Mouse (Mus musculus): ENCODE data around the gene Cryga. TPM values are rescaled to one million over a fixed set of nuclear protein-coding genes. Genes with fewer than 3 reads are reported as not detected.

Gene Cryga
- polyA plus RNA-seq, 1 experiment from 2014 or later, result not detected

GRCm38 (mm10) chr1:65118150-65118913, 15.2 kb upstream of the Cryga start:
- H3K36me3 ChIP-seq, result no peaks in the 10 kb centered on the region
- H3K9ac ChIP-seq (replicated peaks), result no peak overlapping the region
- no peak for ATAC-seq (ENCODE audit: low FRiP score, low read depth)
- no peaks in the 10 kb centered on the region for H3K27me3 ChIP-seq
- no peak overlapping the region for H3K4me3 ChIP-seq
- H3K27ac ChIP-seq (replicated peaks), result no peak overlapping the region
- no peaks in the 10 kb centered on the region for H3K9me3 ChIP-seq
- 76% methylated on average over 8 of the region's 8 CpGs for WGBS
- no peak overlapping the region for H3K4me2 ChIP-seq (replicated peaks)
- no peaks in the 10 kb centered on the region for H3K4me1 ChIP-seq

GRCm38 (mm10) chr1:65113536-65114172, 10.5 kb upstream of the Cryga start:
- Histone ChIP-seq H3K4me3 (no peak overlapping the region), H3K27ac (replicated peaks) (no peak overlapping the region)

DNA sequence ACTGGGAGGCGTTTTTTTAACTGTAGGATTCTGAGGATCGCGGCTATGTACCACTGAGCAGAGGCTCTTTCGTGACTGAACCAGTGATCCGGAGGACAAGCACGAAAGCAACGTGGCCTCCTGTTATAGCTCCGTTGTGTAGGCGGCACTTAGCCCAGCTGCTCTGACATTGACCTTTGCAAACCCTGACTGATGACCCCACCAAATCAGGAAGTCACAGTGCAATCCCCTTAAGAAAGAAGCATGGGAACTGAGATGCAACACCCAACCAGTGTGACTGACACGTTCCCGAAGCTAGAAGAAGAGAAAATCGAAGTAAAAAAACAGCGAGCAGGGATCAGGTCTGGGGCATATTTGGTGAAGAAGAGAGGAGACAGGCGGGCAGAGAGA, 9.6 kb upstream of the Cryga start:
- Histone ChIP-seq H3K4me2 (replicated peaks) (peak overlapping the region; percentile 18; the same call in 1 of the 2 replicates), H3K9me3 (no peaks in the 10 kb centered on the region), H3K36me3 (no peaks in the 10 kb centered on the region), H3K4me1 (no peaks in the 10 kb centered on the region), H3K27me3 (no peaks in the 10 kb centered on the region), H3K4me3 (no peak overlapping the region), H3K27ac (replicated peaks) (no peak overlapping the region), H3K9ac (replicated peaks) (no peak overlapping the region)
- ATAC-seq (ENCODE audit: low FRiP score, low read depth), result no peak
- WGBS, result 62% methylated on average over 14 of the region's 14 CpGs

More at GRCm38 (mm10) chr1:65113536-65114172, 10.5 kb upstream of the Cryga start:
- Histone ChIP-seq H3K4me1 (no peaks in the 10 kb centered on the region), H3K9me3 (no peaks in the 10 kb centered on the region), H3K27me3 (no peaks in the 10 kb centered on the region), H3K36me3 (no peaks in the 10 kb centered on the region), H3K9ac (replicated peaks) (no peak overlapping the region), H3K4me2 (replicated peaks) (no peak overlapping the region)
- ATAC-seq (ENCODE audit: low FRiP score, low read depth), result no peak
- WGBS, result 90% methylated on average over 5 of the region's 5 CpGs

DNA sequence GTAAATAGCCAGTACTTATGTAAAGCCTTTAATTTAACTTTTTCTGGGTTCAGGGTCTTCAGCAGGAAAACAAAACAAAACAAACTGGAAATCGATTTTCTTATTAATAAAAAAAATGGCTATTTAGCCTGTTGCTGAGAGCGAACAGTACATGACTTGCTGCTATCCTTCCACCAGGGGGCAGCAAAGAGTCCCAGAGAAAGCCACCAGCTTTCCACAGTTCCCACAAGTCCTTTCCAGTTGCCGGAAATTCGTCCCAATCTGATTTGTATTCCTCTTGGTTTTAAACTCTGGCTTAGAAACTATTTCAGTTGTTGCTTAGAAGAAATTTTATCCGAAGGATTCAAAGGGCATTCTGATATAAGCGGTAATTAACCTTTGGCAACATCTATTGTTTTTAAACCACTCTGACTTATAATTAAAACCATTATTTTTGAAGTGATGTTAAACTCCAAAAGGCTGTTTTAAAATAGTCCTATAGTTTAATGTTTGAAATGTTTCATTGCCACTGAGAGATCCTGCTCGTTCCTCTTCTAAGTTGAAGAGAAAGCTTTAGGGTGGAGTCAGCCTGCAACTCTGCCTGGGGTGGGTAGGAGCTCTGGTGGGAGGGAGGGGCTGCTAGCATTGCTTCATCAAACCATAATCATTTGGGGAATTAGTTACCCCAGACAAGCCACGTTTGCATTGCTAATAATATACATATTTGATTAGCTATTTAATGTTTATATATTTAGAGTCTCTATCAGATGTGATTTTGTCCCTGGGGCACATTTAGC, 9.0 kb upstream of the Cryga start:
- 0 out of 2 replicates have a peak, but pooled peaks have one; percentile 34 for ATAC-seq (ENCODE audit: low FRiP score, low read depth)
- Histone ChIP-seq H3K4me1 (no peaks in the 10 kb centered on the region), H3K9me3 (no peaks in the 10 kb centered on the region), H3K9ac (replicated peaks) (no peak overlapping the region), H3K27ac (replicated peaks) (no peak overlapping the region), H3K36me3 (no peaks in the 10 kb centered on the region), H3K4me2 (replicated peaks) (peak overlapping the region; percentile 18; the same call in 1 of the 2 replicates), H3K27me3 (no peaks in the 10 kb centered on the region), H3K4me3 (no peak overlapping the region)
- WGBS, result 16% methylated on average over 8 of the region's 8 CpGs

GRCm38 (mm10) chr1:65109756-65110435, 6.7 kb upstream of the Cryga start:
- no peak overlapping the region for H3K4me3 ChIP-seq
- no peaks in the 10 kb centered on the region for H3K9me3 ChIP-seq
- no peak overlapping the region for H3K4me2 ChIP-seq (replicated peaks)
- ATAC-seq (ENCODE audit: low FRiP score, low read depth), result no peak
- no peaks in the 10 kb centered on the region for H3K36me3 ChIP-seq
- no peak overlapping the region for H3K27ac ChIP-seq (replicated peaks)
- H3K9ac ChIP-seq (replicated peaks), result no peak overlapping the region
- no peaks in the 10 kb centered on the region for H3K4me1 ChIP-seq
- whole genome bisulfite sequencing, result 77% methylated on average over 25 of the region's 25 CpGs
- H3K27me3 ChIP-seq, result no peaks in the 10 kb centered on the region

- Histone ChIP-seq H3K4me2 (replicated peaks) (no peak overlapping the region), H3K36me3 (no peaks in the 10 kb centered on the region), H3K9me3 (no peaks in the 10 kb centered on the region), H3K27ac (replicated peaks) (no peak overlapping the region), H3K4me1 (no peaks in the 10 kb centered on the region), H3K4me3 (no peak overlapping the region), H3K9ac (replicated peaks) (no peak overlapping the region), H3K27me3 (no peaks in the 10 kb centered on the region)
- no peak for ATAC-seq (ENCODE audit: low FRiP score, low read depth)
- 91% methylated on average over 8 of the region's 8 CpGs for WGBS
Measured at GRCm38 (mm10) chr1:65109196-65109595, 6.0 kb upstream of the Cryga start.

- H3K4me3 ChIP-seq, result no peak overlapping the region
- H3K4me2 ChIP-seq (replicated peaks), result no peak overlapping the region
- no peak overlapping the region for H3K9ac ChIP-seq (replicated peaks)
- WGBS, result 88% methylated on average over 10 of the region's 10 CpGs
- no peak for ATAC-seq (ENCODE audit: low FRiP score, low read depth)
- no peaks in the 10 kb centered on the region for H3K27me3 ChIP-seq
- H3K27ac ChIP-seq (replicated peaks), result no peak overlapping the region
- no peaks in the 10 kb centered on the region for H3K4me1 ChIP-seq
- H3K36me3 ChIP-seq, result no peaks in the 10 kb centered on the region
- H3K9me3 ChIP-seq, result no peaks in the 10 kb centered on the region
Measured at GRCm38 (mm10) chr1:65107654-65108279, 4.6 kb upstream of the Cryga start.

- no peak overlapping the region for H3K4me2 ChIP-seq (replicated peaks)
- H3K9ac ChIP-seq (replicated peaks), result no peak overlapping the region
- 88% methylated on average over 3 of the region's 3 CpGs for WGBS
- ATAC-seq (ENCODE audit: low FRiP score, low read depth), result no peak
- no peak overlapping the region for H3K4me3 ChIP-seq
- no peak overlapping the region for H3K27ac ChIP-seq (replicated peaks)
- no peaks in the 10 kb centered on the region for H3K4me1 ChIP-seq
- no peaks in the 10 kb centered on the region for H3K27me3 ChIP-seq
- H3K9me3 ChIP-seq, result no peaks in the 10 kb centered on the region
- H3K36me3 ChIP-seq, result no peaks in the 10 kb centered on the region
Measured at GRCm38 (mm10) chr1:65096953-65097352, 6.2 kb downstream of the Cryga start.

DNA sequence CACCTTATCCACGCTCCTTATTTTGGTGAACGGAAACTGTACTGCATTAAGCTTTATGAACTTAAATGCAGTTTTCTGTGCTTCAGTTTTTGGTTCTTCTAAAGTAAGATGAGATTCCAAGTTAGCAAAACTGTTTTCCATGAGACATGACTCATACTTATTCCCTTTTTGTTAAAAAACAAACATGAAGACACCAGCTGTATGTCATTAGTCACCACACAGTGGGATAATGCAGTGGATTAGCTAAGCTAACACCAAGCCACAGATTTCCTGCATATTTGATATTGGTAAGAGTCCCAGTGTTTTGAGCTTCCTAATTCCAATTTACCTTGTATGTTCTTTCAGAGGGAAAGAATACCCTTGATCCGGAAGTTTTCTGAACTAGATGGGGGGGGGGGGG, 11.6 kb downstream of the Cryga start:
- Histone ChIP-seq H3K4me1 (no peaks in the 10 kb centered on the region), H3K36me3 (no peaks in the 10 kb centered on the region), H3K9me3 (no peaks in the 10 kb centered on the region), H3K27ac (replicated peaks) (no peak overlapping the region), H3K4me3 (no peak overlapping the region), H3K27me3 (no peaks in the 10 kb centered on the region), H3K4me2 (replicated peaks) (no peak overlapping the region), H3K9ac (replicated peaks) (no peak overlapping the region)
- 88% methylated on average over 3 of the region's 3 CpGs for WGBS
- ATAC-seq (ENCODE audit: low FRiP score, low read depth), result no peak

GRCm38 (mm10) chr1:65090370-65090769, 12.8 kb downstream of the Cryga start:
- 84% methylated on average over 2 of the region's 2 CpGs for WGBS
- ATAC-seq (ENCODE audit: low FRiP score, low read depth), result no peak
- H3K36me3 ChIP-seq, result no peaks in the 10 kb centered on the region

DNA sequence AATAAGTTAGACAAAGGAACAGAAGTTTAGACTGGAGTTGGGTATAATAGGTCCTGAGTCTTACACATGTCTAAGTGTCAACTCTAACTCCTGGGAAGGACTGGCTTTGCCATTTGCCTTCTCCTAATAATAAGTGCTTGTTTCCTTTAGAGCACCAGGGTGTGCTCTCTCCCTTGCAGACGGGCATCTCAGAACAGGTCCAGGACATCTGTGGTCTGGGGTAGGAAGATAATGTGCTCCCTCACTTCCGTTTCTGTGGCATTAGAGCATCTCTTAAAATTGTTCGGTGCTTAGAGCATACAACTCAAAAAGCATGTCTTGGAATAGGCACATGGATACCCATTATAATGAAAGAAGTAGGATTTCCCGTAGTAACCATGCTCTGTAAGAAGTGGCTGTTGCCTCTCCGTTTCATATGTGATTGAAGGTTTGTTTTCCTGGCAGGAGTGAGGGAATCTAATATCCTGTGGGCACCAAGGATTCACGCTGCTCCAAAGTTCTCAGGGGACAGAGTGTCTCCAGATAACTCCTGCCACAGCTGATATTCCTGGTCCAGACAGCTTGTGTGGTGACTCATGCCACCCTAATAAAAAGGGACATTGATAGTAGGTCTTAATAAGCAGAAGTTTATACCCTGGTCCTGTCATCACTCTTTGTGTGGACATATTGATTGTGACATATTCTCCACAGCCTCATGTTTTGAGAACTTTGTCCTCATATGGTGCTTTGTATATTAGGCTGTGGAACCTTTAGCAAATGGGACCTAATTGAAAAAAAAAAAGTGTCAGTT, 14.4 kb downstream of the Cryga start:
- H3K27me3 ChIP-seq, result no peaks in the 10 kb centered on the region
- H3K4me2 ChIP-seq (replicated peaks), result no peak overlapping the region
- H3K4me1 ChIP-seq, result no peaks in the 10 kb centered on the region
- WGBS, result 83% methylated on average over 6 of the region's 6 CpGs
- H3K27ac ChIP-seq (replicated peaks), result no peak overlapping the region
- no peak for ATAC-seq (ENCODE audit: low FRiP score, low read depth)
- H3K9ac ChIP-seq (replicated peaks), result no peak overlapping the region
- H3K4me3 ChIP-seq, result no peak overlapping the region
- no peaks in the 10 kb centered on the region for H3K9me3 ChIP-seq
- no peaks in the 10 kb centered on the region for H3K36me3 ChIP-seq

More at GRCm38 (mm10) chr1:65090370-65090769, 12.8 kb downstream of the Cryga start:
- Histone ChIP-seq H3K4me1 (no peaks in the 10 kb centered on the region), H3K27me3 (no peaks in the 10 kb centered on the region), H3K27ac (replicated peaks) (no peak overlapping the region), H3K9me3 (no peaks in the 10 kb centered on the region), H3K4me3 (no peak overlapping the region), H3K9ac (replicated peaks) (no peak overlapping the region), H3K4me2 (replicated peaks) (no peak overlapping the region)

Measured in midbrain, embryonic 12.5 days (tissue).